Mouse (Mus musculus): ENCODE results near the gene Hccs.

DNA sequence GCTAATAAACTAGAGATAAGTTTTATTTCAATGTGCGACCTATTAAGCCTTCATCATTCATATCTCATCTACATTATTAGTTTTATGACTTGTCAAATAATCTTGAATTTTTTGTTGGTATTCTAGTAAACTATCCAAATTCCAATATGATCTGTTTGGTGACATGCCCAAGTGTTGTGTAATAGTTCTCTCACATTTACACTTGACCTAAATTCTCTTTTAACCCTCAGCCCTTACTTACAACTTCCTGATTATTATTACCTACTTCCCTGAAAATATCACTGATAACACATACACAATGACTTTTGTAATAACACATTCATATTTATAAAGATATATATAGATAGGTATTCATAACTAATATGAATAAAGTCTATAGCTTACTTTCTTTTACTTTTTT lies 64.3 kb downstream of the Hccs start:
- TF ChIP-seq CTCF (IDR thresholded peaks at IDR 0.05; ENCODE audit: low read depth) (no peak), EP300 (IDR thresholded peaks at IDR 0.05; ENCODE audit: low read depth) (no peak)
